16 mouse cellular contexts compared by ENCODE assay signal in genomic region chr2:170245637-170246341, GRCm38 (mm10).
DNase-seq lines count a peak whose midpoint lies in the region; ATAC-seq and TF ChIP-seq lines count a peak whose summit lies in the region.
"Had no signal": no experiment of that assay in that cellular context is flagged by ENCODE, and none has a peak within 500 bp of the region (broad histone marks: within the 10 kb centered on the region; RNA-seq: fewer than 3 reads in every experiment).

No protein-coding gene starts in this region.

- H3K9me3 ChIP-seq in neural tube, embryonic 11.5 days (ENCODE audit: control insufficient read depth, low read length), result no peaks in the 10 kb centered on the region
- no peaks in the 10 kb centered on the region for H3K9me3 ChIP-seq in forebrain, embryonic 12.5 days
- H3K9me3 ChIP-seq in midbrain, embryonic 12.5 days, result no peaks in the 10 kb centered on the region
- H3K9me3 ChIP-seq: embryonic facial prominence, embryonic 13.5 days; hindbrain, embryonic 15.5 days had no signal

- no peak overlapping the region for H3K9ac ChIP-seq in neural tube, embryonic 11.5 days (ENCODE audit: low read length)
- H3K9ac ChIP-seq in forebrain, embryonic 12.5 days, result no peak overlapping the region
- peak overlapping the region; percentile 43; the same call in 1 of the 2 replicates for H3K9ac ChIP-seq in midbrain, embryonic 12.5 days (replicated peaks)
- no peak overlapping the region for H3K9ac ChIP-seq in heart, adult 2 months (ENCODE audit: low read depth, low read length)
- H3K9ac ChIP-seq: embryonic facial prominence, embryonic 13.5 days; hindbrain, embryonic 15.5 days had no signal

- no peak for TF ChIP-seq POLR2A in heart, adult 2 months (IDR thresholded peaks at IDR 0.05; ENCODE audit: insufficient read depth, low read depth, low read length)

- peak; percentile 27; the same call in 1 of the 2 replicates for ATAC-seq in neural tube, embryonic 11.5 days (ENCODE audit: insufficient read depth, low FRiP score, low TSS enrichment)
- peak; percentile 68; the same call in 1 of the 2 replicates for ATAC-seq in forebrain, embryonic 12.5 days (ENCODE audit: low FRiP score)
- peak; percentile 78; the same call in 1 of the 2 replicates for ATAC-seq in midbrain, embryonic 12.5 days (ENCODE audit: low FRiP score, low read depth)
- ATAC-seq in monocyte, adult 5-6 weeks (replicated peaks; ENCODE audit: insufficient number of reproducible peaks, low FRiP score, low TSS enrichment, poor library complexity, severe bottlenecking), result no peak
- ATAC-seq: activated CD4-positive, CD25-positive, alpha-beta regulatory T cell, adult 4 months; CD4-positive, CD25-positive, alpha-beta regulatory T cell, adult 4 months had no signal

- H3K4me2 ChIP-seq in neural tube, embryonic 11.5 days (ENCODE audit: low read depth), result no peak overlapping the region
- H3K4me2 ChIP-seq in forebrain, embryonic 12.5 days, result peak overlapping the region; percentile 22
- H3K4me2 ChIP-seq in midbrain, embryonic 12.5 days (replicated peaks), result peak overlapping the region; percentile 29
- H3K4me2 ChIP-seq: embryonic facial prominence, embryonic 13.5 days; heart, embryonic 11.5 days; hindbrain, embryonic 15.5 days had no signal

- H3K36me3 ChIP-seq in neural tube, embryonic 11.5 days (ENCODE audit: control insufficient read depth, insufficient read depth, low read length), result no peaks in the 10 kb centered on the region
- no peaks in the 10 kb centered on the region for H3K36me3 ChIP-seq in forebrain, embryonic 12.5 days (replicated peaks)
- no peaks in the 10 kb centered on the region for H3K36me3 ChIP-seq in midbrain, embryonic 12.5 days
- no peaks in the 10 kb centered on the region for H3K36me3 ChIP-seq in heart, adult 2 months (ENCODE audit: control insufficient read depth, insufficient read depth, low read length)
- H3K36me3 ChIP-seq: embryonic facial prominence, embryonic 13.5 days; hindbrain, embryonic 15.5 days had no signal

- intact Hi-C loops in heart, adult 2 months (cut with DNase I), result no loop called here

- H3K27me3 ChIP-seq in neural tube, embryonic 11.5 days (ENCODE audit: control insufficient read depth, insufficient read depth, low read length), result no peaks in the 10 kb centered on the region
- H3K27me3 ChIP-seq in forebrain, embryonic 12.5 days, result peaks cover 7% of the 10 kb centered on the region
- peaks cover 3% of the 10 kb centered on the region; the same call in 1 of the 2 replicates for H3K27me3 ChIP-seq in midbrain, embryonic 12.5 days
- H3K27me3 ChIP-seq in heart, adult 2 months (ENCODE audit: control insufficient read depth, insufficient read depth, low read length), result no peaks in the 10 kb centered on the region
- H3K27me3 ChIP-seq: hindbrain, embryonic 15.5 days had no signal

- H3K4me3 ChIP-seq in neural tube, embryonic 11.5 days (ENCODE audit: low read depth, low read length), result no peak overlapping the region
- no peak overlapping the region for H3K4me3 ChIP-seq in forebrain, embryonic 12.5 days (replicated peaks)
- H3K4me3 ChIP-seq in midbrain, embryonic 12.5 days, result no peak overlapping the region
- no peak overlapping the region for H3K4me3 ChIP-seq in heart, adult 2 months
- H3K4me3 ChIP-seq: embryonic facial prominence, embryonic 13.5 days; hindbrain, embryonic 15.5 days had no signal

- H3K27ac ChIP-seq in neural tube, embryonic 11.5 days (ENCODE audit: low read depth, low read length), result no peak overlapping the region
- H3K27ac ChIP-seq in forebrain, embryonic 12.5 days, result peak overlapping the region; percentile 57
- peak overlapping the region; percentile 54 for H3K27ac ChIP-seq in midbrain, embryonic 12.5 days (replicated peaks)
- no peak overlapping the region for H3K27ac ChIP-seq in heart, adult 2 months
- H3K27ac ChIP-seq: embryonic facial prominence, embryonic 13.5 days; hindbrain, embryonic 15.5 days had no signal

- no peak for DNase-seq in neural tube, embryonic 11.5 days (ENCODE audit: low spot score)
- no peak for DNase-seq in neural tube, embryonic 10.5 days (ENCODE audit: extremely low spot score, low spot score)
- no peak for DNase-seq in heart, adult 2 months
- DNase-seq in thymus, postnatal 0 days (ENCODE audit: low spot score), result no peak
- DNase-seq in left cerebral cortex, adult 18-20 months (ENCODE audit: low spot score in 2 of 2), result no peak
- DNase-seq: cerebellum, adult 9-10 months; lung, postnatal 14 days; right cerebral cortex, postnatal 14 days had no signal

- 34% methylated on average over 12 of the region's 12 CpGs for WGBS in neural tube, embryonic 11.5 days
- 21% methylated on average over 12 of the region's 12 CpGs for WGBS in forebrain, embryonic 12.5 days
- WGBS in midbrain, embryonic 12.5 days, result 15% methylated on average over 12 of the region's 12 CpGs
- WGBS in heart, adult 2 months, result 63% methylated on average over 12 of the region's 12 CpGs

- H3K4me1 ChIP-seq in neural tube, embryonic 11.5 days (ENCODE audit: control insufficient read depth, insufficient read depth, low read length), result peaks cover 4% of the 10 kb centered on the region; the same call in 1 of the 2 replicates
- H3K4me1 ChIP-seq in forebrain, embryonic 12.5 days, result peaks cover 19% of the 10 kb centered on the region
- H3K4me1 ChIP-seq in midbrain, embryonic 12.5 days, result peaks cover 20% of the 10 kb centered on the region
- no peaks in the 10 kb centered on the region for H3K4me1 ChIP-seq in heart, adult 2 months (ENCODE audit: control insufficient read depth, insufficient read depth, low read length)

- TF ChIP-seq CTCF in heart, adult 2 months (IDR thresholded peaks at IDR 0.05), result no peak

- no peaks in the 10 kb centered on the region for H3K79me2 ChIP-seq in heart, adult 2 months (replicated peaks; ENCODE audit: control insufficient read depth, insufficient read depth, low read length)

- no peak for TF ChIP-seq EP300 in heart, adult 2 months (IDR thresholded peaks at IDR 0.05; ENCODE audit: insufficient read depth, low read depth, low read length)

Comparison
In these comparisons a context has a peak if more than half of its experiments do, and no peak if none do; other contexts are left out.
1. H3K27ac ChIP-seq: peak in forebrain, embryonic 12.5 days (single experiment) and midbrain, embryonic 12.5 days (single experiment); none in neural tube, embryonic 11.5 days (single experiment) and heart, adult 2 months (single experiment).